Mouse (Mus musculus): ENCODE measurements around the gene Slc4a8.
A peak's percentile ranks its signal among the peaks of the same experiment; 100 is the strongest.
"Not testable (repeated sequence)": the region's sequence is repeated elsewhere in the genome, so short reads cannot be mapped to it uniquely, and the experiment has no call there.

The Slc4a8 gene

DNA sequence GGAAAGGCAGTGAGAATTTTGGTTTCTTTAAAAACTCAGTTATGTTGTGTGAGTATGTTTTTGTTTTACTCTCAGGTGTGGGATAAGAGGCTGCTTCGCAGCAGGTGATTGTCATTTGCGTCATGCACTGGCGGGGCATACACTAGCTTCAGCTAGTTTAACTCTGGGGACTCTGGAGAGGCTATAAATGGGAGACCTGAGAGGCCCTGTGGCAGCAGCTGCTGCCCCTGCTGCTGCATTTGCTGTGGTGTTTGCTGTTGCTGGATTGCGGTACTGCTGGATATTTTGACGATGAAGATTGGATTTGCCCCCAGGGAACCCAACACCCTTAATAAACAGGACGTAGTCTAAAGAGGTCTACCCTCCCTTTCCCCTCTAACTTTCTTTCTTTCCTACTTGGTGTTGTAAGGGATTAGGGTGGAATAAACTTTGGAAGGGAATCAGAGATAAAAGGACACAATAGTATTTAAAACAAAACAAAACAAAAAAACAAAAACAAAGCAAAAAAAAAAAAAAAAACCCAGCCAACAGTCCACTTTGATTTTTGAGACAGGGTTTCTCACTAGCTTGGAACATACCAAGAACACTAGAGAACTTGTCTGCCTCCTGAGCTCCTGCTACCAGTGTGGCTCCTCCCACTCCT is 14.9 kb upstream of the Slc4a8 start:
- DNase-seq, result no peak

DNA sequence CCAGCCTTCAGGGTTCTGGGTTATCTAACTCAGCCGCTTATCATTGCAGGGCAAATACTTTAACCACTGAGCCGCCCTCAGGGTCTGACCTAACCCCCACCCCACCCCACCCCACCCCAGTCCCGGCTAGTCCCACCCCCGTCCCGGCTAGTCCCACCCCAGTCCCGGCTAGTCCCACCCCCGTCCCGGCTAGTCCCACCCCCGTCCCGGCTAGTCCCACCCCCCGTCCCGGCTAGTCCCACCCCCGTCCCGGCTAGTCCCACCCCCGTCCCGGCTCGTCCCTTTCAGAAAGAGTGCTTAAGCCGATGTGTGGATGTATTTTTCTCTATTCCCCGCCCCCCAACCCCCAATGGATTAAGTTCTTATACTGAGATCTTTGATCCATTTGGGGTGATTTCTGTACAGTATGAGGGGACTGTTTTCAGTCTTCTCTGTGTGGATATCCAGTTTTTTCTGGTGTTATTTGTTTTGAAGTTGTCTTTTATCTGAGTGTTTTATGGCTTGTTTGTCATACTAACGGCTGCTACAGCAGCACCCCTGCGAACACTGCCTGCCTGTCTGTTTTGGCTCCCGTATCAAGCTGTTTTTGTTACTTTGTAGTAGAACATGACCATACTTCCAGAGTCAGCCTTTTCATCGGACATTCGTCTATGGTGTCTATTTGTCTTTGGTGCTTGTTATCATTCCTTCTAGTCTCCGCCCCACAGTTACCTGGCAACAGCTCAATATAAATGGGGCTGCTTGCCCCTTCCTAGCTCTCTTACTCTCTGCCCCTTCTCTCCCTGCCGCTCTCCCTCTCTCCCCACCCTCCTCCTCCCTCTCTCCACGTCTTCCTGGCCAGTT is 14.2 kb upstream of the Slc4a8 start:
- peak; percentile 55 to 56 for DNase-seq

DNA sequence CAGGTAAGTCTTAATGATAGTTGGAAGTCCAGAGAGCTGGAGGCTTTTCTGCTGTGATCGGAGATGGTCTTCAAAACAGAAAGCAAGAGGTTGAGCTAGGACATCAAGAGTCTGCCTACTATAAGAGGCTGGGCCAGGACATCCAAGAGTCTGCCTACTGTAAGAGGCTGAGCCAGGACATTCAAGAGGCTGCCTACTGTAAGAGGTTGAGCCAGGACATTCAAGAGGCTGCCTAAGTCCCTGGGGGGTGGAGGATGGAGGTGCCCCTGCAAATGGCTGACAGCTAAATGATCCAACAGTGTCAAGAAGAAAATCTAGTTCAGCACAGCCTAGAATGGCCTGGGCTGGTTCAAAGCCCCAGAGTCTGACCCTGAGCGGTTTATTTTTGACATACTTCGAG is 13.0 kb upstream of the Slc4a8 start:
- DNase-seq, result no peak

DNA sequence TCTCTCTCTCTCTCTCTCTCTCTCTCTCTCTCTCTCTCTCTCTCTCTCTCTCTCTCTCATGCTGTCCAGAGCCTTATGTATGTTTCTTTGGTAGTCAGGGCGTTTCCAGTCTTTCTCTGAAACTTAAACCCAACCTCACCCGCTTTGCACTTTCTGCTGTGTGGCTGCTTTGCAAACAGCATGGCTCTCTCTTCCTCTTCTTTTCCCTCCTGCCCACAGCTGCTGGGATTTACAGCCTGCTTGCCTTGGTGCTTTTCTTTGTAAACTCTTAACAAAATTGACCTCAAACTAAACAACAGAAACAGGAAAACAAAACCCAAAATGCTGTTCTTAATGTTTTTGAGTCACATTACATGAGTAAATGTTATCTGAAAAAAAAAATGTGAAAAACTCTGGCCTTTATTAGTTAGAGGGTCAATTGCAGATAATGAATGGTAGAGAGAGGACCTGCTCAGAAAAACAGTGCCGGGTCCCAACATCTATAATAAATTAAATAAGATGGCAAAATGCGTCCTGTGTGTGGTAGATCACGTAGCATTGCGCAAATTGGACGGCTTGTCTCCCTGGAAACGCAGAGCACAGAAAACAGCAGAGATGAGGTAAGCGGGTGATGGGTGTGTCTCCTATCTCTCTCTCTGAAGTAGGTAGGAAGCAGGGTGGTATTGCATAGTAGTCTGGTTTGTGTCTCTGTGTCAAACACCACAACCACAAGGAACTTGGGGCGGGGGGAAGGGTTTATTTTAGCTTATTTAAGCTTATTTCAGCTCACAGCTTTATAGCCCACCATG is 11.6 kb upstream of the Slc4a8 start:
- no peak for DNase-seq

DNA sequence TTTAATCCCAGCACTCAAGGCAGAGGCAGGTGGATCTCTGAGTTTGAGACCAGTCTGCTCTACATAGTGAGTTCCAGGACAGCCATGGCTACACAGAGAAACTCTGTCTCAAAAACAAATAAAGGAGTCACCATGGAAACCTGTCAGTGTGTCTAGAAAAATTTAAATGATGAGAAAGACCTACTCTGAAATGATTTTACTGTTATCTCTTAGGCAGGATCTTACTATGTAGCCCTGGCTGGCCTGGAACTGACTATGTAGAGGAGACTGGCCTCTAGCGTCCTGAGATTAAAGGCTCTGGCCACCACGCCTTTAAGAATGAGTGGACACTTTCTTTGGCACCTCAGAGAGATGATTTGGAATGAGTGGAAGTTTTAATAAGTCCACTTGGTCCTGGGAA is 9.1 kb upstream of the Slc4a8 start:
- DNase-seq, result no peak

DNA sequence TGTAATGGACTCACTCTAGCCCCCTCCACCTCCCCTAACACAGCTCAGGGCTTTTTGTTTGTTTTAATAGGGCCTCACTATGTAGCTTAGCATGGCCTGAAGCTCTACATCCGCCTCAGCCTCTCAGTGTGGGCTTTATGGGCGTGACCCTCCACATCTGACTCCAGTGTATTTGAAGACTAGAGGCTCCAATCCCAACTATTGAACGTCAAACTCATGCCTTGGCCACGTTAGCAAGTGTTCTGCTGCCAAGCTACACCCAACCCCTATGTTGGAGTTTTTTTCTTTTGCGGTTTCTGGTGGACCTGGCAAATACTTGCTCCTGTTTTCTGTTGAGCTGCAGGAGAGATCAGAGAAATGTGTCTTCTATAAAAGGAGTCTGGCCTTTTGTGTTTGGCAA is 8.5 kb upstream of the Slc4a8 start:
- DNase-seq, result no peak

DNA sequence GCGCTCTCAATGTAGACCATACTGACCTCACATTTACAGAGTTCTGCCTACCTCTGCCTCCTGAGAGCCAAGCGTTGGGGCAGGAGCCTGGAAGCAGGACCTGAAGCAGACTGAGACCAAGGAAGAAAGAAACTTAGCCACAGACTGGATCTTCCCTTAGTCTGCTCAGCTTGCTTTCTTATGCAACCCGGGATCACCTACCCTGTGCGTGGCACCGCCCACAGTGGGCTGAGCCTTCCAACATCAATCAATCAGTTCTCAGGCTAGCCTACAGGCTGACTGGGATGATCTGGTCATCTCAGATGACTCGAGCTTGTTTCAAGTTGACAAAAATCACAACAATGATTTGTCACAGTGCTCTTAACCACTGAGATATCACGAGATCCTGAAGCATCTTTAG is 7.5 kb upstream of the Slc4a8 start:
- peak in 1 of 2 experiments; percentile 36 for DNase-seq

DNA sequence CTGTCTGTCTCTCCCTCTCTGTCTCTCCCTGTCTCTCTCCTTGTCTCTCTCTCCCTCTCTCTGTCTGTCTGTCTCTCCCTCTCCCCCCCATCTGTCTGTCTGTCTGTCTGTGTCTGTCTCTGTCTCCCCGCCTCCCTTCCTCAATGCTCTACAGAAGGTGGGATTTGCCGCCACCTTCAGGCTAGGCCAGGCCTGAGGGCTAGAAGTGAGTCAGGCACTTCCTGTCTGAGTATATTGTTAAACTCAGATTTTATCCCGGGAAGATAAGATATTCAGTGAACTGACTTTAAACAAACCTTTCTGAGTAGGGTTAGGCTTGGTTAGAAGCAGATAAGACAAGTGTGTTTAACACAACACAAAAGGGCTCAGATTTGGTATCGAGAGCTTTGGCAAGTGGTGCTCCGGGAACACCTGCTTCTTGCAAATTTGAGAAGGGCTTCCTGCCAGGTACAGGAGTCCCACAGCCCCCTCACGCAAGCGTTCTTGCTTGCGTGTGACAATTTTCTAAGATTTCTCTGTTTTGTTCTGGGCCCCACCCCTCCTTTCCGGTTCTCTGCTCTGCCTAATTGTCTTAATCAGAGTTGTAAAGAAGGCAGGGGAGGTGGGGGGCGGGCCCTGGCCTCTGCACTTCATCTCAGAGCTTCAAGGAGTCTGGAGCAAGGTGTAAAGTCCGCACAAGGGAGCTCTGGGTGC is 6.6 kb upstream of the Slc4a8 start:
- peak; percentile 76 to 77 for DNase-seq

DNA sequence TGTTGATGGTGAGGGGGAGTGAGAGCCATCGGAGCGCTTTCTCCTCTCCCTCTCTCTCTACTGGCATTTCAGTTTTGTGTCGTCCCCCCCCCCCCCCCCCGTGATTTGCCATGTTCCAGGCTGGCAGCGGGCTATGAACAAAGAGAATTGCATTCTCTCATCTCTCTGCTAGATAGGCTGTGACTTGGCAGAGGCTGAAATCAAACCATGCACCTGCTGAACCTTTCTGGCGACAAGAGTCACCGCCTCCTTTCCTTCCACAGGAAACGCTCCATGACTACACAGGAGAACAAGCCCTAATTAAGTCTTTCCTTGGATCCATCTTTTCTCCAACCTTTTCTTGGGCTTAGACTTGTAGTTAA is 6.1 kb upstream of the Slc4a8 start:
- DNase-seq, result no peak

DNA sequence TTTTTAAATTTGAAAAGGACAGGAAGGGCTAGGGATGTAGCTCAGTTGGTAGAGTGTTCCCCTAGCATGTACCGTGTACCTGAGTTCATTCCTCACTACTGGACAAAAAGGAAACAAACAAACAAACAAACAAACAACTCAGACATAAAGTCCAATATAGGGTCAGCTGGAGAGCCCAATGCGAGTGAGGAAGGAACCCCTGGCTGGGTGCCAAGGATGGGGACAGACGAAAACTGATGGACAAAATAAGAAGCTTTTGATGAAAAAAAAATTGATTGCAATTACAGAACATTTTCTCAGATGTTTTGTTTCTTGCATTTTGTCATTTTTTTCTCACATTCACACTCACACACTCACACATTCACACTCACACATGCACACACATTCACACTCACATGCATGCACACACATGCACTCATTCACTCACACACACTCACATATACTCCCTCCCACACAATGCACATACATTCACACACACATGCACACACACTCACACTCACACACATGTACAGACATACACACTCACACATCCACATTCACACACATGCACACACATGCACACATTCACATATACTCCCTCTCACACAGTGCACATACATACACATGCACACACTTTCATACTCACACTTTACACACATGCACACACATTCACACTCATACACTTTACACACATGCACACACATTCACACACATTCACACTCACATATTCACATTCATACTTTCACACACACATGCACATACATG is 5.5 kb upstream of the Slc4a8 start:
- peak in 1 of 2 experiments; percentile 57 for DNase-seq

DNA sequence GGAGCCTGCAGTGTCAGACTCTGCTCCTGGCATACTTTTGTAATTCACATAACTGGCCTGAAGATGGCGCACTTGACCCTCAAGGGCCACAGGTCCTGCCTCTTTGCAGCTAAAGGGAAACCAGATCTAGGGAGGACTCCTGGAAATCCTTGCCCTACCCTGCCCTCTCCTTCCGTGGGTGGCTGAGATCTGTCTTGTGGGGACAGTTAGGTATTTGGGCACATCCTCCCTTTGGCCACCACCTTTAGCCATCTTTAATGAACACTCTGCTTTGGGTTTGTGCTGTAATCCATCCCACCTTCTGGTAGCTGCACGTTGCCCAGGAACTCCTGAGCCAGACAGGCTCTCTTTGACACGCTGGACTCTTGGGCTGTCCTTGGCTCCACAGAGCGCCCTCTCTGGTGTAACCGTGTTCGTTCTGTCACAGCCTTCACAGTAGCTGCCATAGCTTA is 4.0 kb upstream of the Slc4a8 start:
- peak; percentile 67 to 81 for DNase-seq

DNA sequence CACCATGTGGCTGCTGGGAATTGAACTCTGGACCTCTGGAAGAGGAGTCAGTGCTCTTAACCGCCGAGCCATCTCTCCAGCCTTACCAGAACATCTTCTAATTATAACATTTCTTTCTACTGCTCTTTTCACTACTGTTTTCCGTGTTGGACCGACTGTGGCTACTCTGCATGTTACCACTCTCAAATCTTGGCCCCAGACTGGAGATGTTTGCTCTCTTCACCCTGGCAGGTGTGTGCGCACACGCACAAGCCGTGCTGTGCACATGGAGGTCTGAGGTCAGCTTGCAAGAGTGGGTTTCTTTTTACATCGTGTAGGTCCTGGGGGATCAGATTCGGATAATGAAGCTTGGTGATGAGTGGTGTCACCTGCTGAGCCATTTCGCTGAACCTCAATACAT is 2.3 kb upstream of the Slc4a8 start:
- DNase-seq, result no peak

DNA sequence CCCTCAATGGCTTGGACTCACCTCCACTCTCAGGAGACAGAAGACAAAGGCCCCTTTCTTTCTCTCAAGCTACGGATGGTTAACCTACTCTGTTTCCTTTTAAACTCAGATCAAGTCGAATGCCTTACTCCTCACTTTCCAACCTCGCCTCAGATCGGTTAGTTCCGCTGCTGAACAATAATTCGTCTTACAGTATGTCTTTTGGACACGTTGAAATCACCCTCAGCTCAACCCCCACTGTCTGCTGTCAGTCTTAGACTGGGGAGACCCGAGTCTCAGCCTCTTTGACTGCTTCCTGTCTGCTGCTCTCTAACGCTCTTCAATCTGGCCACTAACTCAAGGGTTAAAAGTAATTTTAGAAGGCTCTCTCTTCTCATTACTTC is 520 bp upstream of the Slc4a8 start:
- DNase-seq, result no peak

DNA sequence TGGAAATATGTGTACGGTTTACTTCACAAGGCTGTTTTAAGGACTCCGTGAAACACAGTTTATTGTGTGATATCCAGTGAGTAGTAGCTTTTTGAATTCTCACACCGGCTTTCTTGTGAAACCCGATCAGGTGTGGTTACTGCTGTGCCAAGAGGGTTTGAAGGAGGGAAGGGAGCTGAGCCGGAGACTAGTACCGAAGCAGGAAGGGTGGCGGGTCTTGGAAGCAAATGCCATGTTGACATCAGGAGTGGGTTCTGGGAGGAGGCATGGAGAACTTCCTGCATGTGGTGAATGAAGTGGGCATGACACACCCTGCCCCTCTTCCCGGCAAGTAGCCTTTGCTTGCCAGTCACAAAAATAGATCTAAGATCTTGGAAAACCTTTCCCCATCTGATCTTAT is 1.1 kb downstream of the Slc4a8 start:
- no peak for DNase-seq

DNA sequence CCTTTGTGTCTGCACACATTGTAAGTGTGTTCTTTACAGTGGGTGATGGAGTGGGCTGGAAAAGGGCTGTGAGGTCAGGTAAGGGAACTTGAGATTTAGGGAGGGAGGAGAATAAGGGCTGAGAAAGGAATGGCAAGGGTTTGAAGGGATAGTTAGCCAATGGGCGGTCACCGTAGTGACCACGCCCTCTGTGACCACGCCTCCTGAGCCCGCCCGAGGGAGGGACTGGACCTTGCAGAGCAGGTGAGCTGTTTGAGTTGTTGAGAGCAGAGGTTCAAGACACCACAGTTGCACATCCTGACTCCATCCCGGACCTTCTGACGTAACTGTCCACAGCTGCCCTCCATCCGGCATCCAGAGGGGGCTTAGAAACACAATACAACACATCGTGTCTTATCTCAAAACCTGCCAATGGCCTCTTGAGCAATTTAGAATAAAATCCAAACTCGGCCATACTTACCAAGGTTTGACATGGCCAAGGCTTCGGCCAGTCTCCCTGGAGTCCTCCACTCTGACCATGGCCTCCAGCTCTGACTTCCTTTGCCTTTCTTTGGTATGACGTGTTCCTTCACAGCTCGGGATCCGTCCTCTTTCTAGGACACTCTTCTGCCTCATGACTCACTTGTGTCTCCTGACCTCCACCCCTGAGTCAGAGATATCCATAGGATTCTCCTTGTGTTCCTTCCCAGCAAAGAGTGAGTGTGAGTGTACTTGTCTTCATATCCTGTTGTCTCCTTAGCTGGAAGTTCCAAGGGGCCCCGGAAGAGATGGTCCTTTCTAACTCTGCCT is 2.8 kb downstream of the Slc4a8 start:
- no peak for DNase-seq

DNA sequence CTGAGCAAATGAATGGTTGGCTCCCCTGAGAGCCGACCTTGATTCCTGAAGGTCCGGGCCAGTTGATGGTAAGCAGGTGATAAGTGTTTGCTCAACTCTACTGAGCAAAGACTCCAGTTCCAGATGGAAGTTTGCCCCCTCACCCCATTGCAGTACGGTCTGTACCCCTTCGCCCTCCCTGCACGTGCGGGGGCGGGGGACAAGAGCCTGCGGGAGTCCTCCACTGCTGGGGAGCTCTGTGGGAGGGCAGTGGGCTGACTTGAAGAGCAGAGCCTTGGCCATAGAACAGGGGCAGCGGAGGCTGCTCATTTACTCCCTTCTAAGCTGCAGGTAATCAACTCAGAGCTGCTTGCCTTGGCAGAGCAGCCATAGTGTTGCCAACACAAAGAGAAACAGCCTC is 5.3 kb downstream of the Slc4a8 start:
- DNase-seq, result no peak

DNA sequence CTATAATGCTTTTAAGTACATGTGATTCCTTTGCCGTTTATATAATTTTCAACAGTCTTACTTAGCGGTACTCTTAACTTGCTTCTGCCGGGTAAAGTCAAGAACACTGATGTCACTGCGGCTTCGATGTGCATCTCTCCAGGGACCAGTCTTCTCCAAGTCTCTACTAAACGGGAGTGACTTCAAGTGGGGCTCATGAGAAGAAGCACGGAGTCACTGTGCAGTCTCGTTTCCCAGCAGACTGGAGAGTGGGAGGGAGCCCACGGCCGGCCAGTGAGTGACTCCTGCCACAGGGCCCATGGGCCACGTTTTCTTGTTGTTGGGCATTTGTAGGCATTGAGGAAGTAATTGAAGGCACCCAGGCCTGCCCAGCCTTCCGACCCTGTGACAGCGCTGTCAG is 6.3 kb downstream of the Slc4a8 start:
- DNase-seq, result no peak

DNA sequence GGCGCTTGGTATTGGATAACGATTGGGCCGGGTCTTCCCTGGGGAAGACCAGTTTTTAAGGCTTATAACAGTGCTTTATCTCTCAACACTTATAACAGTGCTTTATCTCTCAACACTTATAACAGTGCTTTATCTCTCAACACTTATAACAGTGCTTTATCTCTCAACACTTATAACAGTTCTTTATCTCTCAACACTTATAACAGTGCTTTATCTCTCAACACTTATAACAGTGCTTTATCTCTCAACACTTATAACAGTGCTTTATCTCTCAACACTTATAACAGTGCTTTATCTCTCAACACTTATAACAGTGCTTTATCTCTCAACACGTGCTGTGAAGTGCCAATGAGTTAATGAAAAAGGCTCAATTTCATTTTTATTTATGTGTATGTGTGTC is 7.5 kb downstream of the Slc4a8 start:
- DNase-seq, result not testable (repeated sequence)

DNA sequence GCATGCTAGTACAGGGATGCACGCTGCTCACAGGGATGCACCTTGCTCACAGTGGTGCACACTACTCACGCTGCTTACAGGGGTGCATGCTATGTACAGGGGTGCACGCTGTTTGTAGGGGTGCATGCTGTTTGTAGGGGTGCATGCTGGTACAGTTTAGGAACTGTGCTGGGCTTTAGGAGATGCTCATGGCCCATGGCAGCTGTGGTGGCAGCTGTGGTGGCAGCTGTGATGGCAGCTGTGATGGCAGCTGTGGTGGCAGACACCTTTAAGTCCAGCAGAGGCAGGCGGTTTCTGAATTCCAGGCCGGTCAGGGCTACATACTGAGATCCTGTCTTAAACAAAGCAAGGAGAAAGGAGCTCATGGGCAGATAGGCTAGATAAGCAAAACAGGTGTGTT is 8.8 kb downstream of the Slc4a8 start:
- DNase-seq, result no peak

DNA sequence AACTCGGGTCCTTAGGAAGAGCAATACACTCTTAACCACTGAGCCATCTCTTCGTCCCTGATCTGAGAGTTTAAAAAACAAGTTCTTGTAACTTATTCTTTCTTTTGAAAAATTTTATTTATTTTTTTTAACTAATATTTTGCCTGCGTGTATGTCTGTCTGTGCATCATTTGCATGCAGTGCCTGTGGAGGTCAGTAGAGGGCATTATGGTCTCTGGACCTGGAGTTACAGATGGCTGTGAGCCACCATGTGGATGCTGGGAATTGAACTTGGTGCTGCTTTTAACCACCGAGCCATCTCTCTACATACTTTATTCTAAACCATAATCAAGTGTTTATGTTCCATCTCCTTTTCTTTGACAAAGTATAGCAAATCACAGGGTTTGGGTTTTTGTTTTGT is 11.1 kb downstream of the Slc4a8 start:
- no peak for DNase-seq

DNA sequence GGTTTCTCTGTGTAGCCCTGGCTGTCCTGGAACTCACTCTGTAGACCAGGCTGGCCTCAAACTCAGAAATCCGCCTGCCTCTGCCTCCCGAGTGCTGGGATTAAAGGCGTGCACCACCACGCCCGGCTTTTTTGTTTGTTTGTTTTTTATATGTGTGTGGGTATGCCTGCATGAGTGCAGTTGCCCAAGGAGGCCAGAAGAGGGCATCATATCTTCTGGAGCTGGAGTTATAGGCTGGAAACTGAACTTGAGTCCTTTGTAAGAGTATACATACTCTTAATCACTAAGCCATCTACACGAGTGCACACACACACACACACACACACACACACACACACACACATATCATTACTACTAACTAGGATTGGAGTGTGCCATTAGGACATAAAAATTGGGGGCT is 12.3 kb downstream of the Slc4a8 start:
- not testable (repeated sequence) for DNase-seq
